Mouse (Mus musculus) bone marrow, adult 2 months (tissue): ENCODE data around the gene Nampt. TPM values are rescaled to one million over a fixed set of nuclear protein-coding genes. Genes with fewer than 3 reads are reported as not detected.

Source experiments
- H3K27ac ChIP-seq: fragments of 200-500 bp; 2 replicates; pipeline ENCODE4 v1.5.1; 2012; ENCODE audit warnings: low read depth, mild to moderate bottlenecking, control low read depth, inconsistent platforms, low read length; ENCODE audit not compliant: control insufficient read depth, poor library complexity, insufficient read depth
- H3K4me1 ChIP-seq: fragments of 200-500 bp; 2 replicates; pipeline ENCODE4 v1.6.1; 2011; ENCODE audit warnings: low read length; ENCODE audit not compliant: control insufficient read depth, insufficient read depth
- H3K4me3 ChIP-seq: fragments of 200-500 bp; replicated peaks from 2 replicates; pipeline ENCODE3; 2011; ENCODE audit warnings: mild to moderate bottlenecking, low read depth, low read length, control low read depth; ENCODE audit not compliant: control insufficient read depth
- CTCF ChIP-seq: fragments of 200-500 bp; IDR thresholded peaks from 2 replicates; pipeline ENCODE4 v1.5.1; 2011; ENCODE audit warnings: low read length, control low read depth; ENCODE audit not compliant: control insufficient read depth, insufficient read depth
- POLR2A ChIP-seq: fragments of 200-500 bp; IDR thresholded peaks from 2 replicates; pipeline ENCODE4 v1.6.1; 2011; ENCODE audit warnings: low read depth, mild to moderate bottlenecking, control low read depth, low read length, borderline replicate concordance; ENCODE audit not compliant: control insufficient read depth
- WGBS: fragments of 180-500 bp; shearing (Covaris S2); methylation state at CpG from one replicate; pipeline ENCODE4 v1.1.7; 2018; 5-methylcytosine and 5-hydroxymethylcytosine counted together
- polyA plus RNA-seq: library from polyadenylated mRNA; stranded (reverse); fragments of >200 nt; gene quantifications from 2 replicates; pipeline ENCODE4 v1.2.4, GENCODE M21; 2011; ENCODE audit warnings: low replicate concordance; ENCODE audit not compliant: missing spikeins, insufficient read depth, insufficient read length

The Nampt gene
- polyA plus RNA-seq, 1 experiment = 22.4 TPM

DNA sequence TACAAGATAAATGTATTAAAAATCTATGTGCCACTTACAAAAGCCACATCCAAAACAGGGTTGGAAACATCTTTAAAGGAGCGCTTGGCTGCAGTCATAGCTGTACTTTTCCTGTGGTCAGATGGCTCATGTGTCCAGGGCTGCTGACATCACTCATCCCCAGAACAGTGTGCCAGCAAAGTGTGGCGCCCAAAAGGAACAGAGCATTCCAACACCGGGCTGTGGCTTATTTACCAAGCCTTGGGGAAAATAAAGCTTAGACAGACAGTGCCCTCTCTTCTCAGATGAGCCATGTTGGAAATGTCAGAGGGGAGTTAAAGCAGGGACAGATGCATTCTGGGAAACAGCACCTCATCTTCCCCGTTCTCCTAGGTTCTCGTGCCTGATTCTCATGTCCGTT is 35.5 kb downstream of the Nampt start:
- no peak for TF ChIP-seq CTCF
- no peak for TF ChIP-seq POLR2A
- no peak overlapping the region for H3K27ac ChIP-seq
- H3K4me1 ChIP-seq = no peaks in the 10 kb centered on the region
- no peak overlapping the region for H3K4me3 ChIP-seq
- WGBS = 82% methylated on average over 6 of the region's 6 CpGs

DNA sequence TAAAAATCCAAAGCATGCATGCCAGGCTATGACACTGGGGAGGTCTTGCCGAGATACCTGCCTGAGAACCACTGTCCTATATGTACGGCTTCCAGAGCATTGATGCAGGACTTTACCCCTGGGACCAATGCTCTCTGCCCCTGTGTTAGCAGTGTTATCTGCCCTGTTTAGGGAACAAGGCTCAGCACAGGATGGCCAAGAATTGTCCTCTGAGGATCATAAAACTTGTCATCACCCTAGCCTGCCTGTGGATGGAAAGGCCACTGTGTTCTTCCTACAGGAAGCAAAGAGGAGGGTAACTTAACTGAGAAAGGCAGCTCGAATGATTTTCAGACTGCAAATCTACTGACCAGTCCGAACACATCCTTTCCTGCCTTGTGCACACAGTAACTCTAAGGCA is 36.1 kb downstream of the Nampt start:
- Histone ChIP-seq H3K4me3 (no peak overlapping the region), H3K4me1 (no peaks in the 10 kb centered on the region), H3K27ac (no peak overlapping the region)
- TF ChIP-seq POLR2A = no peak
- no peak for TF ChIP-seq CTCF
- 83% methylated on average over 4 of the region's 4 CpGs for WGBS

DNA sequence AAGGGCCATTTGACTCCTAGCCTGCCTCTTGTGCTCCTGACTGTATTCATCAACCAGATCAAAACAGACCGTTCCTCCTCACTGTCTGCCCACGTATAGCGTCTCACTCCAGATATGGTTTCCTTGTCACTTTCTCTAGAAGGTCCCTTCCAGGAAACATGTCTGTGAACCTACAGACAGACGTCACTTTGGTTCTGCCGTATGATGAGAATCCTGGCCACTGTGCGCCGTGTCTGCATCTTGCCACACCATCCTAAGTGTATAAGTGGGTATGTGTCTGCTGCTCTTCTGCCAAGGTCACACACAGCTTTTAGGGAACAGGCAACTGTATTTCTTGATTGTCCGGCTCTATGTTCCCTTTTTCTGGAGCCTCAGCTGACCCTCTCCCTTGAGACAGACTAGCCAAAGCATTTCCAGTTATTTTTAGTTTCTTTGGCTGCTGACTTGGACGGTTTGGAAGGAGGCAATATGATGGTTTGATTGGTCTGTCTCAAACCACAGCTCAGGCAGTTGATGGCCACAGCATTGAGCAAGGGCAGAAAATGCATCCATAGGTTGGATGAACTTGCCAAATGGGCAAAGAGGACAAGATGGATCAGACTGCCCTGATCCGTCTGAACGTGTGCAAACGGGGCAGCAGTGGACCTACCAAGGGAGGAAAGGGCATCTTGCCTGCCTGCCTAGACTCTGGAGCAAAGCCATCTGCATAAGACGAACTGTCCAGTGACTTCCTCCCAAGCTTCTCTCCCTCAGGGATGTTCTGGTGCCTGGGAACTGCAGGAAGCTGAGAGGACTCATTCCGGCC is 37.6 kb downstream of the Nampt start:
- Histone ChIP-seq H3K4me1 (no peaks in the 10 kb centered on the region), H3K27ac (no peak overlapping the region), H3K4me3 (no peak overlapping the region)
- WGBS = 43% methylated on average over 14 of the region's 14 CpGs
- TF ChIP-seq CTCF (no peak), POLR2A (no peak)

DNA sequence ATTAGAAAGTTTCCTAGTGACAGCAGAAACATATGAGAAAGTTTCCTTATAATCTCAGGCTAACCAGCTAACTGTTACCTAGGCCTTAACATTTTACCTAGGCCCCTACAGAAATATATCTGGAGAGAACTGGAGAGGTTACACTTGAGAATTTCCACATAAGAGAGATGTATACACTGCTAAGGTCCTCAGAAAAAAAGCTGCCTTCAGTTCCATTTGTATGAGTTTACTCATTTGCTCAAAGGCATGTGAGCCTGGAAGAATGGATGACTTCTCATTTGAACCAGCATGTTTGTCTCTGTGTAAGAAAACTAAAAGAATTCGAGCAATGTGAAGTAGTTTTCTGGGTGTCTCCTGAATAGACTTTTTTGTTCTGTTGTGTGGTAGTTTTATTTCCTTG is 39.1 kb downstream of the Nampt start:
- Histone ChIP-seq H3K4me3 (no peak overlapping the region), H3K4me1 (no peaks in the 10 kb centered on the region), H3K27ac (no peak overlapping the region)
- 64% methylated on average over 1 of the region's 1 CpGs for WGBS
- TF ChIP-seq POLR2A (no peak), CTCF (no peak)

DNA sequence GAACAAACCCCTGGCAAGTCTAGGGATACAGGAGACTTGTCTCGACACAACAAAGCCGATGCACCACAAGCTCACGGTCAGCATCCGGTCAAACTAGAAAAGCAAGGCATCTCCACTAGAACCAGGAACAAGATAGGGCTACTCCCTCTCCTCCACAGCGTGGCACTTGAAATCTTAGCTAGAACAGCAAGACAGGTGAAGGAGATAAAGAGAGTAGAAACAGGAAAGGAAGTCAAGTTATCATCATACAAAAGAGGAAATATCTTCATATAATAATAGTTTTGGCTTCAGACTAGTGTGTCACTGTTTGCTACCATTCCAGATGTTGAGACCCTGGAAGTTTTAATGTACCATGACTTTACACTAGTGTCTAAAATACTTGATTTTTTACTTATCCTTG is 41.5 kb downstream of the Nampt start:
- TF ChIP-seq POLR2A (no peak), CTCF (no peak)

DNA sequence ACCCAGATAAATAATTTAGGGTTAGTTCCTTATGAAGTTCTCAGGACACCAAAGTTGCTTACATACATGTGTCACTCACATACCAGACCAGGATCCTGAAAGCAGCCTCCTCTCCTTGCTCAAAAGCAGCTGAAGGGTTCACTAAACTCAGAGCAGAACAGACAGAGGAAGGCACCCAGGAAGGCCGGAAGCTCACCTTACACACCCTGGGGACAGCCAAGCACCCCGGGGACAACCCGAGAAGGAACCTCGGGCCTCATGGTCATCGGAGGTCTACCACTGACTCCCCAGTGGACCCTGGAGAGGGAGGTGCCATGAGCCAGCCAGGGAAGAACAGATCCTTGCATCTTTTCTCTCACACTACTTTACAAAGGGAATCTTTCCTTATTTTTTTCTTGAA is 51.5 kb downstream of the Nampt start:
- no peaks in the 10 kb centered on the region for H3K4me1 ChIP-seq
- TF ChIP-seq CTCF (no peak), POLR2A (no peak)
- H3K27ac ChIP-seq = no peak overlapping the region
- 75% methylated on average over 5 of the region's 5 CpGs for WGBS
- no peak overlapping the region for H3K4me3 ChIP-seq

More for the DNA sequence above, 41.5 kb downstream of the Nampt start:
- WGBS = 78% methylated on average over 5 of the region's 5 CpGs
- H3K27ac ChIP-seq = no peak overlapping the region
- no peak overlapping the region for H3K4me3 ChIP-seq
- H3K4me1 ChIP-seq = no peaks in the 10 kb centered on the region; the same call in 1 of the 2 replicates

DNA sequence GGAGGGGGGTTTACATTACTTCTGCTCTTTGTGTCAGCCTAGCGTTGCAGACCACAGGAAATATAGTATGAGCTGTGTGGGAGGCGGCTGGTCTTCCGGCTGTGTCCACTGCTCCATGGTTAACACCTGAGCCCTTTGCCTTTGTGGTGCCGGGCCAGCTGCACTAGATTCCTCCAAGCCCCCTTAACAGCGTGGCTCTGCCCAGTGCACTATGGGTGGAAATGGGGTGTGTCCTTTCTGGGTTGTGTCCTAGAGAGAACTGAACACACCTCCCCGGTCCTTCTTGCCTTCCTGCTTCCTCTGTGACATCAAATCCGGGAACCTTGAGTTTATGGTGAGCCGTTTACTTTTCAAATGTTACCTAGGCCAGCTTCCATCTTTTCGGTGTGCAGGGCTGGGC is 58.2 kb downstream of the Nampt start:
- TF ChIP-seq CTCF = no peak
- no peak overlapping the region for H3K27ac ChIP-seq
- 67% methylated on average over 9 of the region's 9 CpGs for WGBS
- no peak overlapping the region for H3K4me3 ChIP-seq
- no peaks in the 10 kb centered on the region for H3K4me1 ChIP-seq

DNA sequence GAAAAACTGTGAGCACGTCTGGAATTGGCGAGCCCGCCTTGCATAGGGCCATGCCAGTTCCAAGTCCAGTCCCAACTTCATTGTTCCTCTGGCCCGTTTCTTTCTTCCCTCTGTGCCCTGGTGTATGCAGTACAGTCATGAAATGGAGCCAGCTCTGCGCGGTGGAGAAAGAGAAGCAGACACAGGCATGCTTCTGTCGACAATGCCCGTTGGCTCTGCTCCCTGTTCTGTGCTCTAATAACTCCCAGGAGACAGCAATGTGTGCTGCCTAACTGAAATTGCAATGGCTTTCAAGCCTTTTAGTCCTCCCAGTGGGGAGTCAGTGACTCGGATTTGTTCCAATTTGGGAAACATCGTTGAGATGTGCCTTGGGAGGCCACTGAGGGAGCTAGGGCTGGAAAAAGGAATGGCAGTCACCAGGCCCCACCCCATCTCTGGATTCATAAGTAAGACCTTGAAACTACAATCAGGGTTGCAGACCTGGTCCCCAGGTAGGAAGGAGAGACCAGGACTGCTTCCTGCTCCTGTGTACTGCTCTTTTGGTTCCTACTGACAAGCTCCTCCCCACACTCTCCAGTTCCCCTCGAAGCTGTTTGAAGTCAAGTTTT is 58.7 kb downstream of the Nampt start:
- H3K4me1 ChIP-seq = no peaks in the 10 kb centered on the region
- H3K27ac ChIP-seq = no peak overlapping the region
- TF ChIP-seq CTCF (no peak), POLR2A (no peak)
- no peak overlapping the region for H3K4me3 ChIP-seq
- WGBS = 83% methylated on average over 11 of the region's 11 CpGs
